Mouse (Mus musculus) myocyte (in vitro differentiated cells): Measurements from ENCODE around the gene Ccdc60.

ENCODE experiments used
- CEBPB ChIP-seq: IDR thresholded peaks from 2 replicates; pipeline ENCODE4 v1.6.1; 2011; ENCODE audit warnings: mild to moderate bottlenecking, moderate library complexity; ENCODE audit not compliant: poor library complexity, insufficient read depth, severe bottlenecking
- E2F4 ChIP-seq: IDR thresholded peaks from one replicate; pipeline ENCODE4 v1.6.1; 2011; ENCODE audit warnings: mild to moderate bottlenecking, control low read depth, moderate library complexity; ENCODE audit not compliant: insufficient read depth
- MAX ChIP-seq: IDR thresholded peaks from one replicate; pipeline ENCODE4 v1.6.1; 2011; ENCODE audit warnings: low read depth, mild to moderate bottlenecking, control low read depth
- POLR2A ChIP-seq: IDR thresholded peaks from one replicate; pipeline ENCODE4 v1.6.1; 2011; ENCODE audit warnings: low read depth, mild to moderate bottlenecking, control low read depth, moderate library complexity; ENCODE audit not compliant: insufficient read length
- POLR2AphosphoS2 ChIP-seq: IDR thresholded peaks from one replicate; pipeline ENCODE4 v1.6.1; 2011; ENCODE audit warnings: low read depth, control low read depth; ENCODE audit not compliant: insufficient read length
- REST ChIP-seq: IDR thresholded peaks from one replicate; pipeline ENCODE4 v1.6.1; 2011; ENCODE audit warnings: mild to moderate bottlenecking, control low read depth, moderate library complexity; ENCODE audit not compliant: insufficient read depth, insufficient read length
- TCF12 ChIP-seq: IDR thresholded peaks from one replicate; pipeline ENCODE4 v1.6.1; 2011; ENCODE audit warnings: mild to moderate bottlenecking, control low read depth; ENCODE audit not compliant: poor library complexity, insufficient read depth, severe bottlenecking
- TCF3 ChIP-seq: IDR thresholded peaks from one replicate; pipeline ENCODE4 v1.6.1; 2011; ENCODE audit warnings: low read depth, control low read depth; ENCODE audit not compliant: insufficient read length
- USF1 ChIP-seq: IDR thresholded peaks from one replicate; pipeline ENCODE4 v1.6.1; 2011; ENCODE audit warnings: low read depth, mild to moderate bottlenecking, control low read depth, moderate library complexity

DNA sequence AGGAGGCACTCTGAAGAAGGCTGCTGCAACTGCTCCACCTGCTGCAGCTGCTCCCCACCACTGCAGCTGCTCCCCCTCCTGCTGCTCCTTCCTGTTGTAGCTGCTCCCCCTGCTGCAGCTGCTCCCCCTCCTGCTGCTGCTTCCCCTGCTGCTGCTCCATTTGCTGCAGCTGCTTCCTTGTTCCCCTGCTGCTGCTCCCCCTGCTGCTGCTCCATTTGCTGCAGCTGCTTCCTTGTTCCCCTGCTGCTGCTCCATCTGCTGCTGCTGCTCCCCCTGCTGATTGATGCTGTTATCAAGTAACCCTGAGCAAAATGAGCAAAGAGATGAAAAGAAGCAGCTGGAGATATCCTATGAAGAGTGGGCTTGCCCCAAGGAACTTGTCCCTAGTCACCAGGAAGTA, 8.3 kb downstream of the Ccdc60 start:
- TF ChIP-seq POLR2A (no peak), MAX (no peak), USF1 (no peak), E2F4 (no peak), POLR2AphosphoS2 (no peak), TCF12 (no peak), REST (no peak), TCF3 (no peak), CEBPB (no peak)
